Mouse (Mus musculus) yolk sac, embryonic 10.5 days (tissue): ENCODE data around the gene Lrrn2.

Experiments used
- DNase-seq: peaks from one replicate; pipeline ENCODE4 v3.0.0-alpha.2; 2017; ENCODE audit warnings: low spot score

Gene Lrrn2

GRCm38 (mm10) chr1:132880161-132881005 is at the start of gene Lrrn2:
Lrrn2 (plus strand) TSS chr1:132880273.
- DNase-seq, result peak; percentile 13

- no peak for DNase-seq
These were observed 48.1 kb upstream of the Lrrn2 start for GRCm38 (mm10) chr1:132831963-132832362.

GRCm38 (mm10) chr1:132834037-132834436 is 46.0 kb upstream of the Lrrn2 start:
- no peak for DNase-seq

GRCm38 (mm10) chr1:132836895-132837294 is 43.2 kb upstream of the Lrrn2 start:
- no peak for DNase-seq

- no peak for DNase-seq
These were observed 42.4 kb upstream of the Lrrn2 start for GRCm38 (mm10) chr1:132837691-132838090.

- no peak for DNase-seq
These were observed 41.7 kb upstream of the Lrrn2 start for GRCm38 (mm10) chr1:132838371-132838770.

GRCm38 (mm10) chr1:132843612-132844011 is 36.5 kb upstream of the Lrrn2 start:
- no peak for DNase-seq

- DNase-seq, result no peak
These were observed 35.8 kb upstream of the Lrrn2 start for GRCm38 (mm10) chr1:132844088-132844804.

- no peak for DNase-seq
These were observed 34.3 kb upstream of the Lrrn2 start for GRCm38 (mm10) chr1:132845766-132846165.

GRCm38 (mm10) chr1:132850809-132851208 is 29.3 kb upstream of the Lrrn2 start:
- no peak for DNase-seq

- no peak for DNase-seq
These were observed 28.8 kb upstream of the Lrrn2 start for GRCm38 (mm10) chr1:132851296-132851695.

GRCm38 (mm10) chr1:132851771-132852170 is 28.3 kb upstream of the Lrrn2 start:
- DNase-seq, result no peak

GRCm38 (mm10) chr1:132853312-132853711 is 26.8 kb upstream of the Lrrn2 start:
- no peak for DNase-seq

- no peak for DNase-seq
These were observed 21.3 kb upstream of the Lrrn2 start for GRCm38 (mm10) chr1:132858516-132859383.

- no peak for DNase-seq
These were observed 15.9 kb upstream of the Lrrn2 start for GRCm38 (mm10) chr1:132864220-132864619.

GRCm38 (mm10) chr1:132865585-132865984 is 14.5 kb upstream of the Lrrn2 start:
- DNase-seq, result no peak

- DNase-seq, result no peak
These were observed 9.7 kb upstream of the Lrrn2 start for GRCm38 (mm10) chr1:132870327-132870726.

GRCm38 (mm10) chr1:132878951-132879610 is 992 bp upstream of the Lrrn2 start:
- no peak for DNase-seq

- no peak for DNase-seq
These were observed 292 bp upstream of the Lrrn2 start for GRCm38 (mm10) chr1:132879801-132880160.

- peak; percentile 5 for DNase-seq
These were observed 1.1 kb downstream of the Lrrn2 start for GRCm38 (mm10) chr1:132881041-132881761.

- no peak for DNase-seq
These were observed 1.8 kb downstream of the Lrrn2 start for GRCm38 (mm10) chr1:132881836-132882235.
